Mouse (Mus musculus): ENCODE measurements around the gene Pcsk6. TPM values are rescaled to one million over a fixed set of nuclear protein-coding genes. Genes with fewer than 3 reads are reported as not detected.

Gene Pcsk6
- total and polyA plus RNA-seq, 2 experiments from 2014 or later = 2.1 to 13.0 TPM

DNA sequence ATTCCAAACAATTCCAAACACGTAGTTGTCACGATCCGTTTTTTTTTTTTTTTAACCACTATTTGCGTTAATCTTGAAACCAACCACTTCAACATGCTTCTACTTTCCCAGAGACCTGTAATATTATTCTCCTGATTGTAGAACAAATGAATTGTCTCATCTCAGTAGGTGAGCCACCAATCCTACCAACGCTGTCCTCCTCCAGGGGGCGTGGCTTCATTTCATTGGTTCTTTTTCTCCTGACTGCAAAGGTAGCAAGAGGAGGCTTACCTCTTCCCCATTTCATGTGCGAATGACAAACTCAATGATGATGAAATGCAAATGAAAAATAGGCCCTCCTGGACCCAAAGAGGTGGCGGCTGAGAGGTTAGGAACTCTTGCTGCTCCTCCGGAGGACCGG, 143.5 kb downstream of the Pcsk6 start:
- no peak for ATAC-seq
- Histone ChIP-seq H3K4me3 (ENCODE audit: low read length) (no peak overlapping the region), H3K36me3 (ENCODE audit: insufficient read depth, low read length) (no peaks in the 10 kb centered on the region), H3K4me1 (ENCODE audit: insufficient read depth, low read length) (no peaks in the 10 kb centered on the region), H3K9ac (replicated peaks; ENCODE audit: low read length) (no peak overlapping the region), H3K9me3 (ENCODE audit: low read length) (no peaks in the 10 kb centered on the region), H3K27me3 (ENCODE audit: insufficient read depth, low read length) (no peaks in the 10 kb centered on the region), H3K27ac (no peak overlapping the region), H3K4me2 (ENCODE audit: low read depth, low read length) (no peak overlapping the region)
- 89% methylated on average over 10 of the region's 10 CpGs for WGBS
- TF ChIP-seq CTCF (IDR thresholded peaks at IDR 0.05; ENCODE audit: low read depth) = no peak
- DNase-seq (ENCODE audit: low spot score) = no peak

DNA sequence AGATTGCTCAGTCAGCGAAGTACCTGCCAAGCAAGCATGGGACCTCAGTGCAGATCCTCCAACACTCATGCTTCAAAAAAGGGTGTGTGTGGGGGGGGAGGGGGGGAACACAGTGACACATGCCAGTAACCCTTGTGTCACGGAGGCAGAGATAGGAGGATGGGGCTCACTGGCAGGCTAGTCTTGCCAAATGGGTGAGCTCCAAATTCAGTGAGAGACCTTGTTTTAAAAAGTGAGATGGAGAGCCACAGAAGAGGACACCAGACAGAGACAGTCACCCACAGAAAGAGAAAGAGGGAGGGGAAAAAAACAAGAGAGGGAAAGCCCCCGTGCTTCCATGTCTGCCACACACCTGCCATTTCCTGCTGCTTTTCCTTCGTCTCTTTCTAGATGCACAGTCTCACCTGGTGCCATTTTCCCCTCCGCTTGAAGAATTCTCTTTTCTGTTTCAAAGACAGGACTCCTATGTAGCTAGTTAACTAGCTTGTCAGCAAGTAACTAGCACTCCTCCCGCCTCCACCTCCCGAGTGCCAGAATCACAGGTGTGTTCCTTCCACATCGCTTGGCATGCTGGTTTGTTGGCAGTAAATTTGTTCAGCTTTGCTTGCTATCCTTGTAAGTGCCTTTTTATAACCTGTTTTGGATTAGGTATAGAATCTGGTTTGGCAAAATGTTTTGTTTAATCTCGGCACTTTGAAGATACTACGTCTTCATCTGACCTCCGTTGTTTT, 146.8 kb downstream of the Pcsk6 start:
- ATAC-seq = no peak
- DNase-seq (ENCODE audit: low spot score) = peak; percentile 29
- Histone ChIP-seq H3K4me3 (ENCODE audit: low read length) (no peak overlapping the region), H3K4me2 (ENCODE audit: low read depth, low read length) (no peak overlapping the region; the same call in 1 of the 2 replicates), H3K36me3 (ENCODE audit: insufficient read depth, low read length) (no peaks in the 10 kb centered on the region), H3K9ac (replicated peaks; ENCODE audit: low read length) (no peak overlapping the region), H3K27ac (no peak overlapping the region), H3K4me1 (ENCODE audit: insufficient read depth, low read length) (no peaks in the 10 kb centered on the region), H3K27me3 (ENCODE audit: insufficient read depth, low read length) (no peaks in the 10 kb centered on the region), H3K9me3 (ENCODE audit: low read length) (no peaks in the 10 kb centered on the region)
- 67% methylated on average over 11 of the region's 11 CpGs for WGBS
- TF ChIP-seq CTCF (IDR thresholded peaks at IDR 0.05; ENCODE audit: low read depth) = no peak

DNA sequence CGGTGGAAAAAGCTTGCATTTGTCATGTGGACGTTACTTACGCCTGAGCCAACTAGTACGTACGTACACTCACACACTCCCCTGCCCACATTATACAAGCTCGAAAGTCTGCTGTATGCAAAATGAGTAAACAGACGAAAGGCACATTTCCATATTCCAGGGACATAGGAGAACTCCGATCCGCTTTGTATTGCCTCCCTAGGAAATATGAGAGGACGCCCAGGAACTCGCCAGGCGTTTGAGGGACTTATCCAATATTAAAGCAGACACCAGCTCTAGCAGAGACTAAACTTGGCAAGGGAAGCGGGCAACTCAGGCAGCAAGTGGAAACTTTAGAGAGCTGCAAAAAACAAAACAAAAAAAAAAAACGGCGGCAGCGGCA, 147.3 kb downstream of the Pcsk6 start:
- Histone ChIP-seq H3K27me3 (ENCODE audit: insufficient read depth, low read length) (no peaks in the 10 kb centered on the region), H3K27ac (no peak overlapping the region), H3K4me2 (ENCODE audit: low read depth, low read length) (no peak overlapping the region; the same call in 1 of the 2 replicates), H3K36me3 (ENCODE audit: insufficient read depth, low read length) (no peaks in the 10 kb centered on the region), H3K4me3 (ENCODE audit: low read length) (no peak overlapping the region), H3K4me1 (ENCODE audit: insufficient read depth, low read length) (no peaks in the 10 kb centered on the region), H3K9ac (replicated peaks; ENCODE audit: low read length) (no peak overlapping the region), H3K9me3 (ENCODE audit: low read length) (no peaks in the 10 kb centered on the region)
- WGBS = 58% methylated on average over 16 of the region's 16 CpGs
- ATAC-seq (no peak), DNase-seq (ENCODE audit: low spot score) (peak; percentile 21)
- no peak for TF ChIP-seq CTCF (IDR thresholded peaks at IDR 0.05; ENCODE audit: low read depth)

DNA sequence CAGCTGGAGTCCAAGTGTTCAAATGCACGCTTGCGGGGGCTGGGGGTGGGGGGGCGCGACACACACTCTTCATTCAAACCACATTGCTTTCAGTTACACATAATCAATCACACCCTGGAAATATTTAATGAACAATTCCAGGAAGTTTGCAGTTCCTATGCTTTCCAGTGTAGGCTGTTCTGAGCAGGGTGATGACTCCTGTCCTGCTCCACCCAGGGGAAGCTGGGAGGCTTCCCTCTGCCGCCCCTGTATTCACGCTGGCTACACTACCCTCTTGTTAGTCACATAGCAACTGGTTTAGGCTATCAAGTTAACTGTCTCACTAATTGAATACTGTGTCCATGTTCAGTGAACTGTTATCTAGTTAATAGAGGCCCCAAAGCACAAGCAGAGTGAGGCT, 149.0 kb downstream of the Pcsk6 start:
- Histone ChIP-seq H3K9me3 (ENCODE audit: low read length) (no peaks in the 10 kb centered on the region), H3K4me3 (ENCODE audit: low read length) (no peak overlapping the region), H3K9ac (replicated peaks; ENCODE audit: low read length) (no peak overlapping the region), H3K36me3 (ENCODE audit: insufficient read depth, low read length) (no peaks in the 10 kb centered on the region), H3K27ac (no peak overlapping the region), H3K4me1 (ENCODE audit: insufficient read depth, low read length) (no peaks in the 10 kb centered on the region), H3K27me3 (ENCODE audit: insufficient read depth, low read length) (no peaks in the 10 kb centered on the region), H3K4me2 (ENCODE audit: low read depth, low read length) (no peak overlapping the region)
- no peak for TF ChIP-seq CTCF (IDR thresholded peaks at IDR 0.05; ENCODE audit: low read depth)
- DNase-seq (ENCODE audit: low spot score) = no peak
- WGBS = 79% methylated on average over 6 of the region's 6 CpGs
- ATAC-seq = no peak

DNA sequence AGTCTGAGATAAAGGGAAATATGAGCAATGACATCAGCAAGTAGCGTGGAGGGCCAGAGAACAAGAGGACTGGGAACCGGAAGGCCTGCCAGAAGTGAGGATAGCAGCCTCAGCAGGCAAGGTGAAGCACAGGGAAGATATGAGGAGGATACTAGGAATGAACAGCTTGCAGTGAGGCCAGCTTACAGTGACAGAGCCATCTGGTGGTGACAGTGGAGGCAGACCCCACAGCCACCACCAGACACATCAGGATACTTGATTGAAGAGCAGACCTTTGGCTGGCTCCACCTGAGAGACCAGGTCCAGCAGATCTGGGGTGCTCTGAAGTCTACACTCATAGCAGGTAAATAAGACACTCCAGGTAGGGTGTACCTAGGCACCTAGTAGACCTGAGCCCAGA, 166.2 kb downstream of the Pcsk6 start:
- Histone ChIP-seq H3K4me1 (ENCODE audit: insufficient read depth, low read length) (no peaks in the 10 kb centered on the region; the same call in 1 of the 2 replicates), H3K36me3 (ENCODE audit: insufficient read depth, low read length) (no peaks in the 10 kb centered on the region), H3K9me3 (ENCODE audit: low read length) (no peaks in the 10 kb centered on the region), H3K4me2 (ENCODE audit: low read depth, low read length) (no peak overlapping the region), H3K9ac (replicated peaks; ENCODE audit: low read length) (no peak overlapping the region), H3K27ac (no peak overlapping the region), H3K27me3 (ENCODE audit: insufficient read depth, low read length) (no peaks in the 10 kb centered on the region), H3K4me3 (ENCODE audit: low read length) (no peak overlapping the region)
- peak; percentile 80 for TF ChIP-seq CTCF (IDR thresholded peaks at IDR 0.05; ENCODE audit: low read depth)
- 81% methylated on average over 2 of the region's 2 CpGs for WGBS
- DNase-seq (ENCODE audit: low spot score) = peak; percentile 69
- peak; percentile 64; the same call in 1 of the 2 replicates for ATAC-seq

DNA sequence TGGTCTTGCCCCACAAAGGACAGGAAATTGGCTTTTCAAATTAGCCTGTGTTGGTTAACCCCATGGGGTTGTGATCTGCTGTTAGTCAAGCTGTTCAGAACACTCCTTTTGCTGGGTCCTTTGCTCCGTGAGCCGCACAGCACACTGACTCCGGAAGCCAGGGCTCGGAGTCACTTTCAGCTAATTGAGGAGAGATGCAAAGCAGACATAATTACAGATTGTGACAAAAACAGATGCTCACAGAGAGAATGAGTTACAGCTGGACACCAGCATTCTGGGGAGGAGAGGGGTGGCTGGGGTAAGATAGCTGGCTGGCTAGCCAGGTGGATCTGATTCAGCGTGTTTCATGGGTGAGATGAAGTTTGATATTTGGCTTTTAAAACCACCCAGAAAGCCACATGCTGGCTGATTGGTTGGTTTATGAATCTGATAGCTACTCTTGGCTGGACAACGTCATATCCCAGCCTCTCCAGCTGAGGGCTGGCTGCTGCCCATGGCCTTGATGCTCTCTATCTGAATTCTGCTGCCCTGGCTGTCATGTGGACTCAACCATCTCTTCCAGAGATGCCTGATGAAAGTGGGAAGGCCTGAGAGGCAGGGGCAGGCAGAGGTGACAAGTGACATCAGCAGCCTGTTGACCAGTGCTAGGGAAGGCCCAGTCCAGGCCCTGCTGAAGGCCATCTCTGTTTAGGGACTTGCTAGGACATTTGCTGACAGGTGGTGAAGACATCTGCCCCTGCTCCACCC, 167.4 kb downstream of the Pcsk6 start:
- H3K4me2 ChIP-seq (ENCODE audit: low read depth, low read length) = no peak overlapping the region
- DNase-seq (ENCODE audit: low spot score) (no peak), ATAC-seq (peak; percentile 41)
- WGBS = 55% methylated on average over 6 of the region's 6 CpGs
- no peaks in the 10 kb centered on the region for H3K27me3 ChIP-seq (ENCODE audit: insufficient read depth, low read length)
- H3K9ac ChIP-seq (replicated peaks; ENCODE audit: low read length) = no peak overlapping the region
- H3K27ac ChIP-seq = no peak overlapping the region
- H3K4me1 ChIP-seq (ENCODE audit: insufficient read depth, low read length) = no peaks in the 10 kb centered on the region; the same call in 1 of the 2 replicates
- no peak overlapping the region for H3K4me3 ChIP-seq (ENCODE audit: low read length)
- no peak for TF ChIP-seq CTCF (IDR thresholded peaks at IDR 0.05; ENCODE audit: low read depth)
- H3K9me3 ChIP-seq (ENCODE audit: low read length) = no peaks in the 10 kb centered on the region
- H3K36me3 ChIP-seq (ENCODE audit: insufficient read depth, low read length) = no peaks in the 10 kb centered on the region

DNA sequence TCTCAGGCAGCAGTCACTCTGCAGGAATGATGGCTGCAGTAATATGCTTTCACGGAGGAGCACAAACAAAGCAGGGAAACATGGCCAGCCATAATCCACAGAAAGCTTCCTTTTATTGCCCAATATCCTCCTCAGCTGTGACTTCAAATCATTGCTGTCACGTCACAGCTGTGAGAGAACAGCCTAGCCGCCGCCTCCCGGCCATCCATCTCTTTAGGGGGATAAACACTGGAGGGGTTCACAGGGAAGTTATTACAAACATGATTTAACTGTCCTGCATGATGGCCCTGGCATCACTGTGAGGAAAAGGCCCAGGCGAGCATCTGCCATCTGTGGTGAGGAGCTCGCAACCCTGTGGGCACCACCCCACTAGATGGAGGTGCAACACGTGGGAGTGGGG, 175.3 kb downstream of the Pcsk6 start:
- 63% methylated on average over 8 of the region's 8 CpGs for WGBS
- no peak for ATAC-seq
- TF ChIP-seq CTCF (IDR thresholded peaks at IDR 0.05; ENCODE audit: low read depth) = no peak

More for the DNA sequence above, 175.3 kb downstream of the Pcsk6 start:
- no peak for DNase-seq (ENCODE audit: low spot score)
- no peaks in the 10 kb centered on the region for H3K9me3 ChIP-seq (ENCODE audit: low read length)
- H3K4me2 ChIP-seq (ENCODE audit: low read depth, low read length) = no peak overlapping the region
- H3K27ac ChIP-seq = no peak overlapping the region
- no peaks in the 10 kb centered on the region for H3K36me3 ChIP-seq (ENCODE audit: insufficient read depth, low read length)
- peaks cover 9% of the 10 kb centered on the region; the same call in 1 of the 2 replicates for H3K4me1 ChIP-seq (ENCODE audit: insufficient read depth, low read length)
- H3K27me3 ChIP-seq (ENCODE audit: insufficient read depth, low read length) = no peaks in the 10 kb centered on the region
- no peak overlapping the region for H3K9ac ChIP-seq (replicated peaks; ENCODE audit: low read length)
- H3K4me3 ChIP-seq (ENCODE audit: low read length) = no peak overlapping the region

All from hindbrain, postnatal 0 days (tissue).